Mouse (Mus musculus) urinary bladder, postnatal 4 days (tissue): ENCODE measurements around the gene Prdm10.
A peak's percentile ranks its signal among the peaks of the same experiment; 100 is the strongest.

ENCODE experiments used
- DNase-seq, 2 experiments: peaks; one replicate each; pipeline ENCODE4 v3.0.0; 2021 to 2022; ENCODE audit warnings: low spot score in 2 of 2

The Prdm10 gene

DNA sequence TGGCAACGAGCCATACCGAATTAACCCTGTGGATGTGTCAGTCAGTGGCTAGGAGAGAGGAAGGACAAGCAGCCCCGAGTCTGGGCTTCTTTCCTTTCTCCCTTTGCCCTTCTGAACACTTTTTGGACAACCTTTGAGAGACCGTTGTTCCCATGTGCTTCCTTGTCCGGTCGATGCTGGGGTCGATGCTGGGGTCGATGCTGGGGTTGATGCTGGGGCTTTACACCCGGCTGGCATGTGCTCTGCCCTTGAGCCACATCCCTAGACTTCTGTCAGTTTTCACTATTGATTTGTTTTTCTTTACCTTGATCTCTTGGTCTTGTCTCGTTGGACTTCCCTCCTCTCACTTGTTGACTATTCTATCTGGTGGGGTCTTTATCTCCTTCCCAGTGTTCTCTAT lies 73.2 kb downstream of the Prdm10 start:
- no peak for DNase-seq

DNA sequence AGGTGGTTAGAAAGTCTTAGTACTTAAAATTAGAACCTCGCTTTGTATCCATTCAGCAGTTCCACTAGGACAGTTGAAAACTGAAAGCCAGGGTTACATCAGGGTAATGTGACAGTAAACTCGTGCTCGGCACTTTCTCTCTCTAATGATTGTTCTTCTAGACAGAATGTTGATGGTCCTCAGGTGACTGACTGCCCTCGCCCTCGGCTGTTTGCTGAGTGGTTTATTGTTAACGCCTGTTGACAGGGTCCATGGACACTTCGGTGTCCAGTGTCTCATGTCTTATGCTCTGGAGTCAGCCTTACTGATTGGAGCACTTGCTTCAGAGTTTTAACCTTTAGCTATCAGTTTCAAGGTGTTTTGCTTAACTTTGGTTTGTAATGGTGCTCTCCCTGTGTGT lies 73.7 kb downstream of the Prdm10 start:
- no peak for DNase-seq

DNA sequence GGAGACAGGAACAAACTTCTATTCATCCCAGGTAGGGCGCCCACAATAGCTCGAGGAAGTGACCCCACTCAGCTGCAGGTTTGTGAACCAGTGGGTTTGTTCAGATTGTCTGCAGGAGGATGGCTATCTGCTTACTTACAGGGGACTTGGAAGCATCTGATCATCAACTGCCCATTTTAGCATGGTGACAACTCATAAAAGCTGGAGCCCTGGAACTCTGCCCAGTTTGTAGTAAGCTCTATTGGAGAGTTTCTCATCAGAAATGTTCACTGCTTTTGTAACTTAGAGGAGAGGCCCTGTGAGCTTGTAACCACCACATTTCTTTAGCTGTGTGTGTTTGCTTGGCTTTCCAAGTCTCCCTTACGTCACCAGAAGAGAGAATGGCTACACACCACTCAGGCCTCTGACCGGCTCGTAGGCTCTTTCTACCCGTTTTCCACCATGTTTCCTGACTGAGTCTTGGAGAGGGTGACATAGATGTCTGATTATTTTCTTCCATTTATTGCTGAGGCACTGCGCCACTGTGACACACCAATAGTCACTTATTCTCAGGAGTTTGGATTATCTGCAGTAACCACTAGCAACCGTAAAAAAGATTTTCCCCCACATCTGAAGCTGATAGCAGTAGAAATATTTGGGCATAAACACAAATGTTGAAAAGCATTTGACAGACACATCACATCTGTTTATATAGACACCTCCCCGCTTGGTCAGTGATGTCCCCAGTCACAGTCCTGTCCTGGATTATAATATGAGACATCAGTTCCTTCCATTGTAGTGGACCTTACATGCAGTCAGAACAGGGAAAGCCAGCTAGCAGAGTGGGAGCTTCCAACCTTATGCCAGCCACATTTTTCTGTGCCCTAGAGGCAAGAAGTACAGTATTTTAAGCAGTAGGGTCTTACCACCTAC lies 83.6 kb downstream of the Prdm10 start:
- DNase-seq, result no peak

DNA sequence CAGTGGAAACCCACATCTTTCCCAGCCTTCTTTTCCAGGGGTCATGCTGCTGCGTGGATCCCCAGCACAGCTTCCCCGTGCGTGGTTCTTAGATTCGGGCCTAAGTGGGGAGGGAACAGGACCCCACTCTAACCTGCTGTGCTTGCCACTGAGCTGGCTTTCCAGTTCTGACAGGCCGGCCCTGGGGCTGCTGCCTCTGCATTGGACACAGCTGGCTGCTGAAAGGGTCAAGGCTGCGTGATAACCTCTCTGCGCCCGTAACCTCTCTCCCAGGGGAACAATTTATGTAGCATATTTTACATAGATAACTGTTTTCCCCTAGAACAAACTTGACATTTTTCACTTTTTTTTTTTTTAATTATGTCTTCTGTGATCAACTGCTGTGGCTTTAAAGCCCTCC lies 84.7 kb downstream of the Prdm10 start:
- DNase-seq, result no peak

DNA sequence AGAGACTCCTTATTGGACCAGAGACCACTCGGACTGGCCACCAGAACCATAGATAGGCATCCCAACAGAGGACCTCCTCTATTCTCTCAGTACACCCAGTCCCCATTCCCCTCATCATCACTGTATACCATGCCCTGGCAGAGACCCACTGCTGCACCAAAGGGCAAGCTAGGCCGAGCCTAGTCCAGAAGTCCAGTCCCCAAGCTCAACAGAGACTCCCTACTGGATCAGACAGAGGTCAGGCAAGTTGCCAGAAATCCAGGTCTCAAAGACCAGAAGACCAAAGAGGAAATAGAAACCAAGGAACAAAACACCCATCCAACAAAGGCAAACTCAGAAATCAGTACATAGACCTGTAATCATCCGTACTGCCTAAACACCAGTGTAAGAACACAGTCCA lies 91.4 kb downstream of the Prdm10 start:
- no peak for DNase-seq

DNA sequence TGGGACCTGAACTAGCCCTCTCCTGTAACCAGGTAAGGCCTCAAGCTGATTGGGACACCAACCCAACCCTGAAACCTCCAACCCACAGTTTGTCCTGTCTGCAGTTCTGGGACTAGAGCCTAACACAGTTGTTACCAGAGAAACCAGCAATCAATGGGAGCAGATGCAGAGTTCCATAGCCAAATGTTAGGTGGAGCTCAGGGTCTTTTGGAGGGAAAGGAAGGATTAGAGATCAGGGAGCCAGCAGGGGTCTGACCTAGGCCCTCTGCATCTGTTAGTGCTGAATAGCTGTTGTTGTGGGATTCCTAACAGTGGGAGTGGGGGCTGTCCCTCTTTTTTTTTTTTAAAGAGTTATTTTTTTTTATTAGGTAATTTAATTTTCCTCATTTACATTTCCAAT lies 96.3 kb downstream of the Prdm10 start:
- DNase-seq, result no peak

DNA sequence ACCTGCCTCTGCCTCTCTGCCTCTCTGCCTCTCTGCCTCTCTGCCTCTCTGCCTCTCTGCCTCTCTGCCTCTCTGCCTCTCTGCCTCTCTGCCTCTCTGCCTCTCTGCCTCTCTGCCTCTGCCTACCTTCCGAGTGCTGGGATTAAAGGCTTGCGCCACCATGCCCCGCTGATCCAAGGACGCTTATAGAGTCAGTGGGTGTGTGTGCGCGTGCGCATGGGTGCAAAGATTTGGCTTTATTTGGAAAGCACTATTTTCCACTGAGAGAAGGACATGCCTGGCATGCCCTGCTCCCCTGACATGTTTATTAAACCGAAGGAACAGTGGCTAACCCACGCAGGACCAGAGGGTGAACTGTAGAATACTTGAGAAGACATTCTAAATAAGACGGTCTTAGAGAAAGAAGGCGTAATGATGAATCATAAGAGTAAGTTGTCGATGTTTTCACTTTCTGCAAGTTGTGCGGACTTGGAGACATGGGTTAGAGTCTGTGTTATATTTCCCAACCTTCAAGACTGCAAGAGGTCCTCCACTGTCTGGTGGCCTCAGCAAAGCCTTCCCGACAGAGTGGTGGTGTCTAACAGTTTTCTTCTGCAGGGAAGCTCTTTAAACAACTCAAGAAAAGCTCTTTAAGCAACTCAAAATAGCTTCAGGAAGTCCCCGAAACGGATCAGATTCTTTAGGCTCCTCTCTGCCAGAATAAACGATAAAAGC lies 104.6 kb downstream of the Prdm10 start:
- DNase-seq, result no peak

DNA sequence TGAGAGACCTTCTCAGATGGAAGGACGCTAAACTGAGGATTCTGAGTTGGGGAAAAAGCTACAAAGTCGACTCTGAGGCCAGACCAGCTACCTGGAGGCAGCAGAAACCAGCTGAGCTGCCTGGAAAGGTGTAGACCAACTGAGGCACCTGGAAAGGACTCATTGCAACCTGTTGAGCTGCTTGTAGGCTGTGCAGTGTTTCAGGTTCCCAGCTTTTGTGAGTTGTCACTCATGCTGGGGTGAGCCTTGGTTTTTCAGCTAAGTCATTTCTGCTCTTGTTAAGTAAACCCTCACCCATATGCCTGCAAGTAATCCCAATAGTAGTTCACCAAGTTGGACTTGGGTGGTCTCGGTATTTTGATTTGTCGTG lies 105.1 kb downstream of the Prdm10 start:
- DNase-seq, result no peak

DNA sequence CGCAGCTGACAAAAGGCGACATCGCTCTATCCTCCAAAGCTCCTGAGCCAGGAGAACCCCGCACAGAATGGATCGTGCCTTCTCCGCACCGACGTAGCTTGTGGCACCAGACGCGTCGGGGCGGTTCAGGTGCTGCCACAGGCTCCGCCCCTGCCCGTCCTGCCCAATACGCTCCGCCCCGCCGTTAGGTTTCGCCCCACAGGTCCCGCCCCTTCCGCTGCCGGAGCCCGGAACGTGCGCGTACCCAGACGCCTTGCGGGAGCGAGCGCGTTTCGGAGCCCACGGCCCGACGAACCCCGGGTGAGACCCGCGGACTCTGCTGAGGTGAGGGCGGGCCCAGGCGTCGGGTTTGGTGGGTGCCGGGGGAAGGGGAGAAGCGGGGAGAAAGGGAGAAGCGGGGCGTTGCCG lies 105.6 kb downstream of the Prdm10 start, which contains the start of gene Nfrkb:
Nfrkb (plus strand) TSS at position 246 of the 408 bp plus-strand sequence.
- peak; percentile 91 to 96 for DNase-seq

DNA sequence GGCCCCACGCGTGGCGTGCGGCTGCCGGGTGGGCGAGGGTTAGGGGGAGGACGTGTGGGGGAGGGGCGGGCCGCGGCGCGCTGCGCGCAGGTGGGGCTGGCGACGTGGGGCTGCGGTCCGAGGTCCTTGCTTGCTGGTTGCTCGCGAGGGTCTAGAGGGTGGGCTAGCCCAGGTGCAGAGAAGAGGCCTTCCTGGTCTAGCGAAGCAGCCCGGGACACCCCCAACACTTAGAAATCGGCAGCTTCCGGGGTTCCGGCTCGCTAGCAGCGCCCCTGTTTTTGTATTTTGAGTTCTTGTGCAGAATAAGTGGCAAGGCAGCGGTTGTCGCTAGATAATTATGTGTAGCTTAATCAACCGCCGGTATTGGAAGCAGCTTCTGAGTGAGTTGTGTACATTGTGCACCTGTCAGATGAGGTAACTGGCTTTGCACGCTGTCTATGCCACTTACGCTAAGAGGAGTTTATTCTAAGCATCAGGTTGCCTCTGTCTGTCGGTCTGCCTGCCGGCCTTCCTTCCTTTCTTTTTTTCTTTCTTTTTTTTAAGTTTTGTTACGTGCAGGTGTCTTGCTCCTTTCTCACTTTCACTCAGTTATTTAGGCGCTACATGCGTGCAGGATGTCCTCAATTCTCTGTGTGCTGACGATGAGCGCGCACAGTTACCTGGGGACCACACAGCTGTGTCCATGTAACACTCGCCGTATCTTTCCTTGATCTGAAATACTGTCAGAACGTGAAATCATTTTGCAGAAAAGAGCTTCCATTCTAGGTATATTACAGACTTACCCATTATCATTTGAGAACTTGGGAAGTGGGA lies 106.2 kb downstream of the Prdm10 start:
- DNase-seq, result no peak

DNA sequence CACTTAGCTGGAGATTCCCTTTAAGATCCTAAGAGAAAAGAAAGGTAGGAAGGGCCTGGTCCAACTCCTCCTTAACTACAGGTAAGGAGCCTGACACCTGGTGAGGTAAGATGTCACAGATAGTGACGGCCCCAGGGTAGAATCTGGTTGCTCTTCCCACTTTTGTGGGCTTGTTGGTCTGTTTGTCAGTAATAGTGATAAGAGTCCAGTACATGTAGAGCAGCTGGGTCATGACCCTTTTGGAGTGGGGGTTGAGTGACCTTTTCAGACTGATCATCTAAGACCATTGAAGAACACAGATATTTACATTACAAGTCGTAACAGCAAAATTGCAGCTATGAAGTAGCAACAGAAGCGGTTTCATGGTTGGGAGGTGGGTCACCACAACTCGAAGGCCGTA lies 106.9 kb downstream of the Prdm10 start:
- DNase-seq, result no peak

DNA sequence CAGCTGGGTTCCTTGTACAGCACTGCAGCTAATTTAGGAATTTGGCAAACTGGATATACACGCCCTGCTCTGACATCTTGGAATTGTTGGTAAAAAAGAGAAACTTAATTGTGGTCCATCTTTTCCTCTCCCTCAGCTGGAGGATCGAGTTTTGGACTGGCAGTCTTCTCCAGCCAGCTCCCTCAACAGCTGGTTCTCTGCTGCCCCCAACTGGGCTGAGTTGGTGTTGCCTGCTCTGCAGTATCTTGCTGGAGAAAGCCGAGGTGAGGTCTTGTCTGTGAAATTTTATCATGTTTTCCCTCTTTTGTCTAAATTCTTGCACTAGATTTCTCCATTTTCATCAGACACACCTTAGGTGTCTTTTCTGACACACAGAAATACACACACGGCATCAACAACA lies 120.1 kb downstream of the Prdm10 start:
- DNase-seq, result peak; percentile 56 to 82

DNA sequence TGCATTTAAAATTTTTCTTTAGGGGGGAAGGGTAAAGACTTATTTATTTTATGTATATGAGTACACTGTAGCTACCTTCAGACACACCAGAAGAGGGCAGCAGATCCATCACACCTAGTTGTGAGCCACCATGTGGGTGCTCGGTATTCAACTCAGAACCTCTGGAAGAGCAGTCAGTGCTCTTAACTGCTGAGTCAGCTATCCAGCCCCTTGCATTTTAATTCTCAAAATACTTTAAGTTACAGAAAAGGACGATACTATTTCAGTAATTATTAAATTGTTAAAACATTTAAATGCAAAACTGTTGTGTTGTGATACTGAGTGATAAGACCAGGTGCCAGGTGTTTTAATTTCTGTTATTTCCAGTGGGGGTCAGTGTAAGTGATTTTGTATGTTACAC lies 124.0 kb downstream of the Prdm10 start:
- DNase-seq, result no peak

DNA sequence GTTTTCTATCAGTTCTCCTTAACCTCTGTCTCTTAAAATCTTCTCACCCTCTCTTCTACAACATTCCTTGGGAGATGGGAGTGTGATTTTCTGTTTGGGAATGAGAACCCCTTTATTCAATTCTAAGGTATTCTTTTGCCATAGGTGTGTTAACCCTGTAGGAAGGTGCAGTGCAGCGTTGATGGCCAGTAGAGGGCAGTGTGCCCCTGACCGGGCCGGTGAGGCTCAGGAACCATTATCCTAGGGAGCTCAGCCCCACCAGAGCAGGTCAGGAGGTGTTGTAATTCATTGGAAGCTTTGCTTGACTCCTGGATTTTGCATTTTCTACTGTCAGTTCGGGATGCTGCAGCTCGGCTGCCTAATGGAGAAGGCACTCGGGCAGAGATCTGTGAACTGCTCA lies 124.9 kb downstream of the Prdm10 start:
- DNase-seq, result no peak

DNA sequence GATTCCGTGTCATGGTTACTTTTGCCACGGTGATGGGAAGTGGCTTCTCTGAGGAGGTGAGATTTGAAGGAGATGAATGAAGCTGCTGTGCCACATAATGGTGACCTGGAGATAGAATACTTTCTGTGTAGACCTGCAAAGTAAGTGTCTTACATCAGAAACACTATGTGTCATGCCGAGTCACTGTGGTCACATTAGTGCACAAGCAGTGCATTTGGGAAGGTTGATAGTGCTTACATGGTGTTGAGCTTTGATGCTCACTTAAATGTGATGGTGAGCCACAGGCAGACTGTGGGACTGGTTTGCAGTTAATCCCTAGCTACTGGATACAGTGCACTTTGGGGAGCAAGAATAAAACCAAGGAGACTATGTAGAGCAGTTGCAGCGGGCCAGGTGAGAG lies 131.8 kb downstream of the Prdm10 start:
- DNase-seq, result no peak

DNA sequence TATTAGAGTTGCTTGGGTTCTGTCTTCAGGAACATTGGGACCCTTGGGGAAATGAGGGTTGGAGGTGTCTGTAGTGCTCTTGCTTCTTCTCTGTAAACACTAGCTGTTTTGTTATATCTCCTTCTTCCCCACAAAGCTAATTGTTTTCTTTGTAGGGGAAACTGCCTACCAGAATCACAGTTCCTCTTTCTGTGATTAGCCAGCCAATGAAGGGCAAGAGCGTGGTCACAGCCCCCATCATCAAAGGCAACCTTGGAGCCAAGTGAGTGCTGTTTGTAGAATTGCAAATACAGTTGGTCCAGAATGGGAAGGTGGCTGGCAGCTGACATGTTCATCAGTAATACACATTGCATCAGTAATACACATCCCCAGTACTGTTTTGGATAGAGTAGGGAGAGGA lies 138.5 kb downstream of the Prdm10 start:
- DNase-seq, result no peak

DNA sequence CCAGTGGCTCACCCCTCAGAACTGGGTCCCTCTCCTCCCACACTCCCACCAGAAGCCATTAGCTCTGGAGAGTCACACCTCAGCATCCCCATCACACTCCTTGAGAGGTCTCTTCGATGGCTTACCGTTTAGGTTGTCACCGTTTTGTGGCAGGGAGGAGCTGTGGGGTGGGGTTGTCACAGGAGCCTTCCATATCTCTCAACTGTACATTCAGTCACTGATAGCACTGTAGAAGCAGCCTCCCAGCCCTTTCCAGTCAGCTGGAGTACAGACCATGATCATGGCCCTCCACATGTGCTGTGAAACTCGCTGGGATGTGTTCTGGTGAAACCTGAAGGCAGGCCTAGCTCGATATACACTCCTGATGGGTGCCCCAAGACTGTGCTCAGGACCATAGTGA lies 141.8 kb downstream of the Prdm10 start:
- no peak for DNase-seq

DNA sequence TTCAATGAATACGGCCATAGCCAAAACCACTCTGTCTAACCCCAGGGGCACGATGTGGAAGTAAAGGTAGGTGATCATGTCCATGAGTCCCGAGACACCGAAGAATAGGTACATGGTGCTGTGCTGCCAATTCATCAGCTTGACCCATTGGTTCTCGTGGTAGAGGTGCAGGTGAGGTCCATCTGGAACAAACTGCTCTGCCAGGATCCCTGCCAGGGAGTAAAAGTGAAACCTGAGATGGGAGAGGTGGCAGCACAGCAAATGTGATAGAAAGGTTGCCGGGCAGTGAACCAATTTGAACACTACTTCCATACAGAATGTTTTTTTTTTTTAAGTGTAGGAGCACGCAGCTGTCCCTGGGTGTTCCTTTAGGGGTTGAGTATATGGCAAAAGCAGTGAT lies 148.6 kb downstream of the Prdm10 start:
- DNase-seq, result no peak

DNA sequence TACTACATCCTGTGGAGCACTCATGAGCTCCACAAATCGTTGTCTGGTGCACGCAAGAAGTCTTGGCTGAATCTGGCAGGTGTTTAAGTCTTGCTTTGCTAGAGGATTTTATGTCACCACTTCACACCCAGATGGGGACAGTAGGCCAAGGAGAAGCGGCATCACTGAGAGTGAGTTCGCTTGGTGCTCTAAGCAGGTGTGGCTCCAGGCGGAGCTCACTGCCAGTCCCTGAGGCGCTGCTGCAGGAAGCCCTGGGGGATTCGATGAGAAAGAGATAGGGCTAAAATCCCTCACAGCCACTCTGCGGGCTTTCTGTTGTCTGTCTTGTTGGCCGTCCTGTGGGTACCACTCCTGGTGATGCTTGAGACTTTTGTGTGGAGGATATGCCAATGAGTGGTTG lies 149.7 kb downstream of the Prdm10 start:
- DNase-seq, result no peak
